Mouse (Mus musculus) embryonic stem cell, embryonic (primary cell): ENCODE results near the gene Trp53tg5.

ENCODE experiments used
- CTCF ChIA-PET, 4 experiments: fragments of 300-600 bp in 2 of 4; fragments of 350-600 bp in 2 of 4; sonication (Branson Sonifier 250); formaldehyde crosslinking; loops; one replicate each; lab custom pipeline; 2022; ENCODE audit warnings: inconsistent platforms in 2 of 4; lab: Charles Lee
- POLR2A ChIA-PET, 4 experiments: fragments of 300-600 bp in 2 of 4; fragments of 350-600 bp in 2 of 4; sonication (Branson Sonifier 250); formaldehyde crosslinking; loops; one replicate each; lab custom pipeline; 2022; ENCODE audit warnings: antibody characterized with exemption in 4 of 4, inconsistent platforms in 1 of 4; lab: Charles Lee

Gene Trp53tg5

GRCm38 (mm10) chr2:164465161-164465560, 8.4 kb downstream of the Trp53tg5 start:
- POLR2A ChIA-PET, result interaction anchor here in 3 of 4 experiments (0.6 to 2.3 kb wide), 7 partner anchors 9 to 31 kb away, joined by 3 to 9 read pairs (median 4); partner anchors contain the start of genes Sdc4 (in 1 of the 3) and Trp53tg5 (in 1 of the 3)
- CTCF ChIA-PET, result interaction anchor here in 1 of 4 experiments (1.1 kb wide), 1 partner anchor 48 kb away, joined by 3 read pairs; no protein-coding TSS in a partner anchor

- ChIA-PET CTCF (interaction anchor here (0.6 to 3.1 kb wide), 61 partner anchors 9 to 406 kb away, joined by 3 to 58 read pairs (median 4); partner anchors contain the start of genes Sdc4 (in 2 of the 4), Slpi (in 2 of the 4), Trp53tg5 (in 1 of the 4) and Wfdc10 (in 1 of the 4)), POLR2A (interaction anchor here (0.5 to 36.5 kb wide), 56 partner anchors 9 to 450 kb away, joined by 3 to 985 read pairs (median 5); partner anchors contain the start of genes Sdc4 (in 4 of the 4), Acot8 (in 2 of the 4), Pigt (in 2 of the 4) and Zswim3 (in 2 of the 4))
Measured at GRCm38 (mm10) chr2:164460745-164461551, 12.6 kb downstream of the Trp53tg5 start, which contains the start of gene Gm20458. TSS of gene Gm20458 (plus strand) at chr2:164460967.

GRCm38 (mm10) chr2:164458535-164458934, 15.0 kb downstream of the Trp53tg5 start:
- ChIA-PET CTCF (interaction anchor here (0.5 to 1.6 kb wide), 12 partner anchors 12 to 69 kb away, joined by 3 to 9 read pairs (median 4); no protein-coding TSS in a partner anchor), POLR2A (interaction anchor here (0.5 to 36.5 kb wide), 17 partner anchors 8 to 746 kb away, joined by 3 to 985 read pairs (median 5); partner anchors contain the start of genes Sdc4 (in 2 of the 4) and Dbndd2 (in 1 of the 4))

GRCm38 (mm10) chr2:164457942-164458341, 15.6 kb downstream of the Trp53tg5 start:
- ChIA-PET CTCF (interaction anchor here (0.6 to 1.6 kb wide), 9 partner anchors 12 to 68 kb away, joined by 3 to 9 read pairs (median 4); no protein-coding TSS in a partner anchor), POLR2A (interaction anchor here (0.5 to 36.5 kb wide), 20 partner anchors 9 to 745 kb away, joined by 3 to 985 read pairs (median 4); partner anchors contain the start of genes Sdc4 (in 2 of the 4) and Dbndd2 (in 1 of the 4))

- ChIA-PET CTCF (interaction anchor here (0.6 to 2.6 kb wide), 14 partner anchors 13 to 67 kb away, joined by 3 to 13 read pairs (median 4); partner anchors contain the start of gene Sdc4 (in 2 of the 4)), POLR2A (interaction anchor here (0.5 to 36.5 kb wide), 34 partner anchors 10 to 1352 kb away, joined by 3 to 985 read pairs (median 4); partner anchors contain the start of genes Sdc4 (in 3 of the 4), Matn4 (in 1 of the 4), Pigt (in 1 of the 4) and Trp53tg5 (in 1 of the 4))
Measured at GRCm38 (mm10) chr2:164456864-164457300, 16.6 kb downstream of the Trp53tg5 start, which contains the start of gene Sys1. TSS of gene Sys1 (plus strand) at chr2:164456964.

- CTCF ChIA-PET, result interaction anchor here (0.5 to 2.6 kb wide), 15 partner anchors 12 to 127 kb away, joined by 3 to 14 read pairs (median 4); partner anchors contain the start of gene Sdc4 (in 2 of the 4)
- POLR2A ChIA-PET, result interaction anchor here (0.5 to 36.5 kb wide), 40 partner anchors 7 to 1353 kb away, joined by 3 to 985 read pairs (median 4); partner anchors contain the start of genes Sdc4 (in 3 of the 4), Matn4 (in 1 of the 4), Pigt (in 1 of the 4) and Trp53tg5 (in 1 of the 4)
Measured at GRCm38 (mm10) chr2:164456413-164456812, 17.1 kb downstream of the Trp53tg5 start.

- ChIA-PET POLR2A (interaction anchor here (0.6 to 36.5 kb wide), 29 partner anchors 8 to 404 kb away, joined by 3 to 985 read pairs (median 4); partner anchors contain the start of genes Sdc4 (in 3 of the 4), Trp53tg5 (in 1 of the 4) and Zswim1 (in 1 of the 4)), CTCF (interaction anchor here in 3 of 4 experiments (0.5 to 2.6 kb wide), 14 partner anchors 13 to 126 kb away, joined by 3 to 14 read pairs (median 4); no protein-coding TSS in a partner anchor)
Measured at GRCm38 (mm10) chr2:164455421-164456190, 17.9 kb downstream of the Trp53tg5 start.

GRCm38 (mm10) chr2:164454846-164455245, 18.7 kb downstream of the Trp53tg5 start:
- ChIA-PET CTCF (interaction anchor here in 3 of 4 experiments (0.6 to 2.6 kb wide), 8 partner anchors 15 to 105 kb away, joined by 3 to 13 read pairs (median 3); no protein-coding TSS in a partner anchor), POLR2A (interaction anchor here (0.7 to 36.5 kb wide), 16 partner anchors 9 to 370 kb away, joined by 3 to 985 read pairs (median 8); partner anchors contain the start of genes Sdc4 (in 3 of the 4) and Zswim1 (in 1 of the 4))

GRCm38 (mm10) chr2:164453887-164454500, 19.5 kb downstream of the Trp53tg5 start:
- POLR2A ChIA-PET, result interaction anchor here (0.6 to 36.5 kb wide), 13 partner anchors 8 to 765 kb away, joined by 3 to 985 read pairs (median 5); partner anchors contain the start of genes Sdc4 (in 3 of the 4) and Wfdc10 (in 1 of the 4)

GRCm38 (mm10) chr2:164453047-164453757, 20.3 kb downstream of the Trp53tg5 start:
- ChIA-PET CTCF (interaction anchor here in 3 of 4 experiments (0.6 to 2.2 kb wide), 5 partner anchors 7 to 63 kb away, joined by 3 to 15 read pairs (median 3); partner anchors contain the start of gene Gm20458 (in 1 of the 3)), POLR2A (interaction anchor here (0.7 to 36.5 kb wide), 14 partner anchors 7 to 88 kb away, joined by 3 to 985 read pairs (median 6); partner anchors contain the start of genes Sdc4 (in 3 of the 4) and Gm20458 (in 2 of the 4))

More at GRCm38 (mm10) chr2:164453887-164454500, 19.5 kb downstream of the Trp53tg5 start:
- CTCF ChIA-PET, result interaction anchor here in 3 of 4 experiments (0.6 to 1.4 kb wide), 4 partner anchors 11 to 64 kb away, joined by 3 read pairs; no protein-coding TSS in a partner anchor

- CTCF ChIA-PET, result interaction anchor here in 3 of 4 experiments (0.6 to 2.2 kb wide), 13 partner anchors 8 to 274 kb away, joined by 3 to 7 read pairs (median 4); partner anchors contain the start of gene Gm20458 (in 2 of the 3)
- POLR2A ChIA-PET, result interaction anchor here (0.6 to 36.5 kb wide), 21 partner anchors 8 to 89 kb away, joined by 3 to 985 read pairs (median 5); partner anchors contain the start of genes Gm20458 (in 3 of the 4) and Sdc4 (in 3 of the 4)
Measured at GRCm38 (mm10) chr2:164452000-164452676, 21.4 kb downstream of the Trp53tg5 start.

GRCm38 (mm10) chr2:164449341-164450042, 24.0 kb downstream of the Trp53tg5 start:
- POLR2A ChIA-PET, result interaction anchor here in 3 of 4 experiments (0.7 to 36.5 kb wide), 9 partner anchors 7 to 408 kb away, joined by 3 to 985 read pairs (median 9); partner anchors contain the start of genes Gm20458 (in 2 of the 3), Sdc4 (in 2 of the 3) and Pltp (in 1 of the 3)
- CTCF ChIA-PET, result interaction anchor here in 2 of 4 experiments (0.7 to 1.2 kb wide), 3 partner anchors 12 to 81 kb away, joined by 3 to 4 read pairs (median 3); partner anchors contain the start of gene Gm20458 (in 1 of the 2)

- ChIA-PET POLR2A (interaction anchor here (0.6 to 36.5 kb wide), 9 partner anchors 6 to 408 kb away, joined by 3 to 985 read pairs (median 4); partner anchors contain the start of genes Sdc4 (in 2 of the 4), Gm20458 (in 1 of the 4) and Pltp (in 1 of the 4)), CTCF (interaction anchor here in 2 of 4 experiments (0.5 to 0.9 kb wide), 3 partner anchors 12 to 320 kb away, joined by 3 to 4 read pairs (median 3); partner anchors contain the start of gene Gm20458 (in 1 of the 2))
Measured at GRCm38 (mm10) chr2:164448921-164449320, 24.6 kb downstream of the Trp53tg5 start.
